Mouse (Mus musculus) kidney, adult 10 weeks (tissue): ENCODE data around the gene Frzb. TPM values are rescaled to one million over a fixed set of nuclear protein-coding genes. Genes with fewer than 3 reads are reported as not detected.

Source experiments
- polyA plus RNA-seq: library from polyadenylated mRNA; stranded (reverse); fragments of 350-450 nt; fragmentation: Illumina TruSeq; extraction: RNeasy Lipid Tissue Mini Kit (QIAGEN cat#74804); gene quantifications from one replicate; pipeline ENCODE4 v1.2.3, GENCODE M21; 2014; ENCODE audit warnings: low read depth, low replicate concordance

Frzb gene
- polyA plus RNA-seq: 14.6 TPM

DNA sequence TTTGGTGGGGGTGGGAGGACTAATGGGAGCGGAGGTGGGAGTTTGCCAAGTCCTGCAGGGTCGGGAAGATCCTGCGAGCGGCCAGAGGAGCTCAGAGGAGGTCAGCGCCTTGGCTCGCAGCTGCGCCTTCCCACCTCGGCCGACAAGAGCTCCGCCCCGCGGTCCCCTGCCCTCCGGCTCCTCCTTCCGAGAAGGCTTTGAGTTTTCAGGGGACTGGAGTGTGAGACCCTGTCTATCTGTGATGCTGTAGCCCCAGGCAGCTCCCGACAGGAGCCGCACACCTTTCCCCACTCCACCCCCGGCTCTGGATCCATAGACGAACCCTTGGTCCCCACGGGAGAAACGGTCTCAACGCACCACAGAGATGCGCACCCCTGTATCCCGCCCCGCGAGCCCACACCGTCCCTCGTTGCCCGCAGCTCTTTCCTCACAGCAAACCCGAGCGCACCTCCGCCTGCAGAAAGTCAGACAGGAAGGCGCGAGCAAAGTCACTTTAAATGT lies at the start of gene Frzb:
Frzb (minus strand) TSS at position 335 of the 501 bp plus-strand sequence.

Other genes with a start within 250 kb of the Frzb start
- not detected for gene Prdx6b, start 155.2 kb downstream of the Frzb start, polyA plus RNA-seq
- gene Dnajc10, start 132.2 kb downstream of the Frzb start, polyA plus RNA-seq: 123 TPM
- 293 TPM for gene Nckap1, start 133.8 kb upstream of the Frzb start, polyA plus RNA-seq
- 18.6 TPM for gene Dusp19, start 169.4 kb upstream of the Frzb start, polyA plus RNA-seq
- gene Nup35, start 169.6 kb upstream of the Frzb start, polyA plus RNA-seq: 36.5 TPM